Mouse (Mus musculus) lung, embryonic 16.5 days (tissue): Measurements from ENCODE around the gene Zfp704. TPM values are rescaled to one million over a fixed set of nuclear protein-coding genes. Genes with fewer than 3 reads are reported as not detected.

ENCODE experiments used
- ATAC-seq: fragments of 200-750 bp; cut with Nextera tagmentation; 2 replicates; pipeline ENCODE4 v1.8.0; 2017; ENCODE audit warnings: low read depth, mild to moderate bottlenecking, moderate library complexity
- H3K27ac ChIP-seq: fragments of 300-500 bp; sonication (generic); 2 replicates; pipeline ENCODE4 v1.5.1; 2014; ENCODE audit warnings: mild to moderate bottlenecking, control low read depth, low read length
- H3K27me3 ChIP-seq: fragments of 300-500 bp; sonication (generic); 2 replicates; pipeline ENCODE4 v1.6.1; 2014; ENCODE audit warnings: low read depth, low read length, mixed read lengths; ENCODE audit not compliant: control insufficient read depth, insufficient read depth
- H3K36me3 ChIP-seq: fragments of 300-500 bp; sonication (generic); 2 replicates; pipeline ENCODE4 v1.6.1; 2014; ENCODE audit warnings: low read length; ENCODE audit not compliant: control insufficient read depth, insufficient read depth
- H3K4me1 ChIP-seq: fragments of 300-500 bp; sonication (generic); replicated peaks from 2 replicates; pipeline ENCODE4 v1.6.1; 2014; ENCODE audit warnings: low read length, mixed read lengths; ENCODE audit not compliant: control insufficient read depth, insufficient read depth
- H3K4me2 ChIP-seq: fragments of 300-500 bp; sonication (generic); 2 replicates; pipeline ENCODE4 v1.6.1; 2014; ENCODE audit warnings: low read depth, low read length, control low read depth
- H3K4me3 ChIP-seq: fragments of 300-500 bp; sonication (generic); 2 replicates; pipeline ENCODE4 v1.5.1; 2014; ENCODE audit warnings: mild to moderate bottlenecking, low read length, control low read depth
- H3K9ac ChIP-seq: fragments of 300-500 bp; sonication (generic); 2 replicates; pipeline ENCODE4 v1.6.1; 2014; ENCODE audit warnings: low read length, control low read depth
- H3K9me3 ChIP-seq: fragments of 300-500 bp; sonication (generic); 2 replicates; pipeline ENCODE4 v1.6.1; 2016; ENCODE audit warnings: low read length; ENCODE audit not compliant: control insufficient read depth
- WGBS: fragments of 180-500 bp; shearing (Covaris S2); extraction: QIAGEN DNeasy Blood & Tissue Kit; methylation state at CpG from one replicate; pipeline ENCODE4 v1.1.7; 2014; 5-methylcytosine and 5-hydroxymethylcytosine counted together
- polyA plus RNA-seq: library from polyadenylated mRNA; unstranded; fragments of >200 nt; fragmentation: Nextera tagmentation; extraction: Ambion mirVana; gene quantifications from 2 replicates; pipeline ENCODE4 v1.2.1, GENCODE M21; 2015

Gene Zfp704
- polyA plus RNA-seq, 1 experiment from 2014 or later, result 8.9 TPM

DNA sequence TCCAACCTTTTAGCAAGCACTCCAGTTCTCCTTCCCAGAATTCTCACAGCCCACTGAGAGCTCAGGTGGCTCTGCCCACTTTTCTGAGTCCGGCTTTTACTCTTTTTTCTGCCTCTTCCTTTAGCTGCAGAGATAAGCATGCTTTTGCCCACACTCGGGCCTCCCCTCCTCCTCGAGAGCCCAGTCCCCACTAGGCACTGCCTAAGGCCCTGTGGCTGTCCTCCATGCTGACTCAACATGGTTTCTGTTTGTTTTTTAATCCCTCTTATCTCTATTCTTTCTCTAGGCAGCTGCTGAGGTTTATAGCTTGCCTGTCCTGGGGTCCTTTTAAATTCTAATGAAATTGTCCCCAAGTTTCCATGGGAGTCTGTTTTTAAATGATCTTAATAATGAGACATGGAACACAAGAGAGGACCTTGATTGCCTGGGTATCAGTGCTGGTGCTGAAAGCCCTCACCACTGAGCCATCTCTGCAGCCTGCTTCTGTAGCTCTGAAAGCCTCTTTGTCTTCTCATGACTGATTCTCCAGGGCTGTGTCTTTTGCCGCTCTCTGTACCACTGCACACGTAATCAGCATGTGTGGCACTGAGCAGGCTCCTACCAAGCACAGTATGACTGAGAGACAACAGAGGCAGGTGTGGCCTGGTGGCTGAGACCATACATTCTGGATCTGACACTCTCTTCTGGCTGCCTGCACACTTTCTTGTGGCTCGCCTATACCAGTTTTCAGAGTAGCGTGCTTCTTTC is 160.5 kb downstream of the Zfp704 start:
- ATAC-seq, result peak; percentile 56; the same call in 1 of the 2 replicates
- Histone ChIP-seq H3K27me3 (no peaks in the 10 kb centered on the region), H3K9me3 (0 out of 2 replicates have a peak, but pooled peaks cover 3% of the 10 kb centered on the region), H3K9ac (no peak overlapping the region), H3K4me2 (no peak overlapping the region), H3K4me1 (no peaks in the 10 kb centered on the region), H3K4me3 (no peak overlapping the region), H3K36me3 (peaks cover 10% of the 10 kb centered on the region), H3K27ac (no peak overlapping the region)
- 50% methylated on average over 7 of the region's 7 CpGs for WGBS

DNA sequence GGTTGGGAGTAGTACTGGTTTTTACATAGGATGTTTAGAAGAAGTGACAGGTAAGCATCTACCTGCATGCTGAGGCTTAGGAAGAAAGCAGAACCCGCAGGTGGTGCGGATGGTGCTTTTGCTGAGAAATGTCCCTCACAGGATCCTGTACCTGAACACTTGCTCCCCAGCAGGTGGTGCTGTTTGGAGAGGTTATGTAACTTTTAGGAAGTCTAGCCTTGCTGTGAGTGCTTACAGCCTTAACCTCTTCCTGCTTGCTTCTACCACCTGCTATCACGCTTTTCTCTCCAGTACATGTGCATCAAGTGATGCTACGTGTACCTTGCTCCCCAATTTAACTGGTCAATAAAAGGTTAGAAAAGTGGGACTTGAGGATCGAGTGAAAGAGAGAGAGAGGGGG is 161.3 kb downstream of the Zfp704 start:
- WGBS, result 89% methylated on average over 5 of the region's 5 CpGs
- no peak for ATAC-seq
- Histone ChIP-seq H3K9ac (no peak overlapping the region), H3K4me3 (no peak overlapping the region), H3K27ac (no peak overlapping the region), H3K36me3 (peaks cover 13% of the 10 kb centered on the region), H3K9me3 (0 out of 2 replicates have a peak, but pooled peaks cover 3% of the 10 kb centered on the region), H3K27me3 (no peaks in the 10 kb centered on the region), H3K4me1 (no peaks in the 10 kb centered on the region), H3K4me2 (no peak overlapping the region)

DNA sequence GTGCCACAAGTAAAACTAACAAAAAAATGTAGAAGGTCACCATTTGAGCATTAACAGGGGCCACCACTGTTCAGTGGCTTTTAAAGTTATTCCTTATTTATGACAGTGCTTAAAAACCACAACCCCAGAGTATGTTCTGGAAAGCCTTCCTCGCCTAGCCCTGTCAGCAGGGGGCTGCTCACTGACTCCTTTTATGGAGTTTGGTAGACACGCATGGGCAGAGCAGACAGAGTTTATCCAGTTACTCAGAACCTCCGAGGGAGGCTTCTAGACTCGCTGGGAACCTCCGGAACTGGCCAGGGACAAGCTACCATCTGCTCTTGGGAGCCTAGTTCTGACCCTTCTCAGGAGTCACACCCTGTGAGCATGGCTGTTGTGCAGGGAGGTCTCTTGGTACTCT is 165.3 kb downstream of the Zfp704 start:
- Histone ChIP-seq H3K9me3 (0 out of 2 replicates have a peak, but pooled peaks cover 3% of the 10 kb centered on the region), H3K4me3 (no peak overlapping the region), H3K4me2 (no peak overlapping the region), H3K4me1 (no peaks in the 10 kb centered on the region), H3K27me3 (no peaks in the 10 kb centered on the region), H3K27ac (no peak overlapping the region), H3K9ac (no peak overlapping the region), H3K36me3 (peaks cover 13% of the 10 kb centered on the region)
- ATAC-seq, result no peak
- WGBS, result 72% methylated on average over 5 of the region's 5 CpGs

DNA sequence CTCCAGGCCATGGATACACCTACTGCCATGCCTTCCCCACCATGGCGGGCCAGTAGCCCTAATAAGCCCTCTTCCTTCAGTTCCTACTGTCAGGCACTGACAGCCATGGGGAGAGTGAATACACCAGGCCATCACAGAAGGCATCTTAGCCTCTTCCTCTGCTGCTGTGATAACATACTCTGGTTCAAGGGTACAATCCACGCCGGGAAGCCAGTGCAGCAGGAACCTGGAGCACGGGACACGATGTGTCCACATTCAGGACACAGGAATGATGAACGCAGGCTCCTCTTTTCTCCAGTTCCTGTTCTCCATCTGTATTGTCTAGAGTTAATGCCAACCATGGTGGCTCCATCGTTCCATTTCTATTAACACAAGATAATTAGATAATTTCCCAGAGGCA is 165.9 kb downstream of the Zfp704 start:
- ATAC-seq, result no peak
- Histone ChIP-seq H3K27me3 (no peaks in the 10 kb centered on the region), H3K9ac (no peak overlapping the region), H3K9me3 (0 out of 2 replicates have a peak, but pooled peaks cover 3% of the 10 kb centered on the region), H3K4me3 (no peak overlapping the region), H3K4me2 (no peak overlapping the region), H3K27ac (no peak overlapping the region), H3K4me1 (no peaks in the 10 kb centered on the region), H3K36me3 (peaks cover 13% of the 10 kb centered on the region)
- WGBS, result 96% methylated on average over 7 of the region's 7 CpGs

DNA sequence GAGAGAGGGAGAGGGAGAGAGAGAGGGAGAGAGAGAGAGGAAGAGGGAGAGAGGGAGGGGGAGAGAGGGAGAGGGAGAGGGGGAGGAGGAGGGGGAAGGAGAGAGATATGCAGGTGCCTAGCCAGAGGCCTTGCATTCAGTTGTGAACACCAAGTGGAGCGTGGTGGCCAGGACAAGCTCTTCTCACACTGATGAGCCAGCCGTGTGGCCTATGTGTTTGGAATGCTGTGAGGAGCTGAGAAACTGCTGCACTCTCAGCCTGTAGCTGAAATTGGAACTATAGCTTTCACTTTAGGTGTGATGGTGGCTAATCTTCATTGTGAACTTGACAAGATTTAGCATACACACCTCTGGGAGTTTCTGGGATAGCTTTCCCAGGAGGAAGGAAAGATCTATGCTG is 166.4 kb downstream of the Zfp704 start:
- ATAC-seq, result no peak
- H3K4me2 ChIP-seq, result no peak overlapping the region
- no peak overlapping the region for H3K9ac ChIP-seq
- H3K36me3 ChIP-seq, result peaks cover 14% of the 10 kb centered on the region
- no peak overlapping the region for H3K27ac ChIP-seq
- no peaks in the 10 kb centered on the region for H3K27me3 ChIP-seq
- H3K4me1 ChIP-seq, result no peaks in the 10 kb centered on the region
- H3K4me3 ChIP-seq, result no peak overlapping the region
- WGBS, result 75% methylated on average over 2 of the region's 2 CpGs
- H3K9me3 ChIP-seq, result 0 out of 2 replicates have a peak, but pooled peaks cover 2% of the 10 kb centered on the region

DNA sequence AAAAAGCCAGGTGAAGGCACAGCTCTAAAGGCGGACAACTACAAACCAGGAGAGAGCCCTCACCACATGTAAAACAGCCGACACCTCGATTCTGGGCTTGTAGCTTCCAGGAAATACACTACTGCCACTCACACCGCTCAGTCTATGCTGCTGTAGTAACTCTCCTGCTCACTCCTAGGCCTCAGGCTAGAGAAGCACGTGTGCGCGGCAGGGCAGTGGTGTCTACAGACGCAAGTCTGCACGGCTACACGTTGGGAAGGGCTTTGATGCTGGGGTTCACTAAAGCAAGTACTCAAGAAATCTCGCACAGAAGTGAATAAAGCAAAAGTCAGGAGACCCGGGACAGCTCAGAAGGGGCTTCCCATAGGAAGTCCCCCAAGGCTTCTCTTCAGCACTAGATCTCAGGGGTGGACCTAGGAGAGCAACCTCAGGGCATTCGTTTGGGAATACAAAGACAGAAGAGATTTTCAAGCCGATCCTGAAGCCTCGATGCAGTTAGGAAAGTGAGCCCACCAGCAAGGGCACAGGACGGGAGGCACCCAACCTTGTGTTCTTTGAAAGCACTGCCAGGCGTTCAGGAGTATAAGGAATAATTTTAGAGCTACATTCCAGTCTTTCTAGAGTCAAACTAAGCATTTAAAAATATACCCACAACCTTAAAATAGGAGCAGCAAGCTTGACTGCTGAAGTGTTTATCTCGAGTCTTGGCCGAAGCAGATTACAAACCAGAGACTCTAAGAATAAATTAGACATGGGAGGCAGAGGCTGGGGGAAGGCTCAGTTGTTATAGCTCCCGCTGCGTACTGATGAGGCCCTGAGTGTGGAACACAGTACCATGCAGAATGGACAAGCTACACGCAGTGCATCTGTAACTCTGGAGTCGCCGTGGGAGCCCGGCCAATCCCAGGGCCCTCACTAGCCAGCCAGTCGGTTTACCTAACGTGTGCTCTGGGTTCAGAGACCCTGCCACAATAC is 168.0 kb downstream of the Zfp704 start:
- Histone ChIP-seq H3K4me1 (no peaks in the 10 kb centered on the region), H3K27ac (peak overlapping the region; percentile 7; the same call in 1 of the 2 replicates), H3K4me3 (no peak overlapping the region), H3K36me3 (peaks cover 15% of the 10 kb centered on the region), H3K9ac (no peak overlapping the region), H3K4me2 (no peak overlapping the region), H3K9me3 (no peaks in the 10 kb centered on the region), H3K27me3 (no peaks in the 10 kb centered on the region)
- WGBS, result 77% methylated on average over 27 of the region's 27 CpGs
- ATAC-seq, result no peak

DNA sequence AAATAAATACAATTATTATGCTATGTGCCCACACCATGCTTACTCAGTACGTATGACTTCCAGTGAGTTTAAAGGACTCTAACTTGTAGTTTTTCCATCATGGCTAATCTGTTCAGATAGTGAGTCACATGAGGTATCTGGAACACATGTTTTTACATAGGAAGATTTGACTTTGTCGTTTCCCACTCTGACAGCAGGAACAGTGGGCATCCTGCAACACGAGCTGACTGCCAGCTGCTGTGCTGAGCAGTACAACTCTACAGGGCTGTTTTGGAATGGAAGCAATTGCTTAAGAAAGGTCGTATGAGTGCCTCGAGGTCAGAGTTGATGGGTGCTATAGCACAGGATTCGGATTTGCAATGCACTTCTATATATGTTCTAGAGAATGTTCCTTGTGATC is 169.4 kb downstream of the Zfp704 start:
- ATAC-seq, result no peak
- no peaks in the 10 kb centered on the region for H3K4me1 ChIP-seq
- 72% methylated on average over 6 of the region's 6 CpGs for WGBS
- H3K36me3 ChIP-seq, result peaks cover 11% of the 10 kb centered on the region
- no peaks in the 10 kb centered on the region for H3K27me3 ChIP-seq
- H3K9ac ChIP-seq, result no peak overlapping the region
- H3K4me3 ChIP-seq, result no peak overlapping the region
- H3K4me2 ChIP-seq, result no peak overlapping the region
- no peak overlapping the region for H3K27ac ChIP-seq
- no peaks in the 10 kb centered on the region for H3K9me3 ChIP-seq

DNA sequence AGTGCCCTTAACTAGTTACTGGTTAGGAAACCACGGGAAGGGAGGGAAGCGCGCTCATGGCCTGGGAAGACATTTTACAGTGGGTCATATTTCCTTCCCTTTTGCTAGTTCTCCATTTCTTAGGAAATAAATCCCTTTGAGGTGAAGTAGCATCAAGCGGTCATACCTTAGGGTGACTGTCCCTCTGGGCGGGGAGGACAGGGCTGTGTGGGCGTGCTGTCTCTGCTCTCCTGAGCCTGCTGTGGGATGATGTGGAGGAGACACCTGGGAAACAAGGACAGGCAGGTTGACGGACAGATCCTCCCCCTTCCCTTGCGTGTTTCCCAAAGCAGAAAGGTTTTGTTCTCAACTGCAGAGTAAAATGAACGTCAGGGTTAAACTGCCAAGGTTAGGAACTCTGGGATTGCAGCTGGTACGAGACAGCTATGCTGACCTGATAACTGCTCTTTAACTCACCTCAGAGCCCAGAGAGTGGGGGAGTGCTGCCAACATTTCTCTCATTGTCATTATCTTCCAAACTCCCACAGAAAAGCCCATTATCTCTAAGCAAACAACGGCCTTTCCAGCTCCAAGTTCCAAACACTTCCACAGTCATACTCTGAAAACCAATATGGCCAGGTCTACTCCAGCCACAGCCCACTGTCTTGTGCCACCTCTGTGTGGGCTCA is 170.1 kb downstream of the Zfp704 start:
- Histone ChIP-seq H3K4me3 (no peak overlapping the region), H3K9me3 (no peaks in the 10 kb centered on the region), H3K27me3 (no peaks in the 10 kb centered on the region), H3K4me2 (no peak overlapping the region), H3K36me3 (peaks cover 8% of the 10 kb centered on the region), H3K9ac (no peak overlapping the region), H3K4me1 (no peaks in the 10 kb centered on the region), H3K27ac (no peak overlapping the region)
- 74% methylated on average over 11 of the region's 11 CpGs for WGBS
- no peak for ATAC-seq

DNA sequence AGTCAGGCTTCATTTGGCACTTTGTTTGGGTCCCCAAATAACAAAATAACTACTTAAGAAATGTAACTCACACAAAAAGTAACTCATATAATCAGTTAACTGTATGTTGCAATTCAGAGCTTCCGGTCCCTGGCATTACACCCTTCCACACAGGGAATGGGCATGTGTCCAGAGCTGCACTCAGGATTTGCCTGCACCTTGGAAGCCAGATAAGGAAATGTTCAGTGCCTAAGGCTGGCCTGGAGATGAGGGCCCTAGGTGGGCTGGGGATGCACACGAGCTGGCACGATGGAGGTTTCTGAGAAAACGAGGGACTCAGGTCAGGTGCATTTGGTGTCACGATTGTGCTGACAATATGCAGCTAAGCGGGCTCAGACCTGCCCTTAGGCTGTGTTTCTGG is 173.6 kb downstream of the Zfp704 start:
- Histone ChIP-seq H3K4me2 (no peak overlapping the region), H3K9ac (no peak overlapping the region), H3K4me1 (no peaks in the 10 kb centered on the region), H3K27ac (no peak overlapping the region), H3K9me3 (no peaks in the 10 kb centered on the region), H3K36me3 (peaks cover 6% of the 10 kb centered on the region), H3K27me3 (no peaks in the 10 kb centered on the region), H3K4me3 (no peak overlapping the region)
- WGBS, result 81% methylated on average over 6 of the region's 6 CpGs
- no peak for ATAC-seq
